10 mouse cellular contexts compared by ENCODE assay signal in genomic region chr11:54785566-54785965, GRCm38 (mm10). TPM values are rescaled to one million over a fixed set of nuclear protein-coding genes. Genes with fewer than 3 reads are reported as not detected.
DNase-seq lines count a peak whose midpoint lies in the region; ATAC-seq and TF ChIP-seq lines count a peak whose summit lies in the region.
"Had no signal": no experiment of that assay in that cellular context is flagged by ENCODE, and none has a peak within 500 bp of the region (broad histone marks: within the 10 kb centered on the region; RNA-seq: fewer than 3 reads in every experiment).

No protein-coding gene starts in this region.

- TF ChIP-seq EP300 in MEL (IDR thresholded peaks at IDR 0.05; ENCODE audit: low read depth in 1 of 2, low read length in 2 of 2) = 0 out of 4 replicates have a peak, but pooled peaks of 1 of the 2 experiments have one; percentile 20

- peak overlapping the region; percentile 79; the same call in 1 of the 2 replicates for H3K4me3 ChIP-seq in heart, embryonic 13.5 days
- H3K4me3 ChIP-seq in heart, embryonic 11.5 days (ENCODE audit: low read depth, low read length) = no peak overlapping the region
- H3K4me3 ChIP-seq in MEL (ENCODE audit: control insufficient read depth in 1 of 2, insufficient read depth in 1 of 2, low read depth in 2 of 2, low read length in 2 of 2) = no peak overlapping the region
- H3K4me3 ChIP-seq in hindbrain, embryonic 14.5 days (replicated peaks; ENCODE audit: low read length) = peak overlapping the region; percentile 84
- peak overlapping the region; percentile 99; the same call in 1 of the 2 replicates for H3K4me3 ChIP-seq in midbrain, embryonic 15.5 days

- no peak overlapping the region for H3K9ac ChIP-seq in heart, embryonic 13.5 days
- no peak overlapping the region for H3K9ac ChIP-seq in heart, embryonic 11.5 days (ENCODE audit: low read depth, low read length)
- H3K9ac ChIP-seq in MEL (ENCODE audit: control insufficient read depth, low read depth, low read length, poor library complexity, severe bottlenecking) = no peak overlapping the region
- no peak overlapping the region for H3K9ac ChIP-seq in hindbrain, embryonic 14.5 days
- no peak overlapping the region for H3K9ac ChIP-seq in midbrain, embryonic 15.5 days

- H3K27ac ChIP-seq in heart, embryonic 13.5 days (replicated peaks) = no peak overlapping the region
- no peak overlapping the region for H3K27ac ChIP-seq in heart, embryonic 11.5 days (ENCODE audit: low read depth, low read length)
- no peak overlapping the region for H3K27ac ChIP-seq in MEL (ENCODE audit: control insufficient read depth, low read depth, low read length)
- H3K27ac ChIP-seq in hindbrain, embryonic 14.5 days = no peak overlapping the region
- no peak overlapping the region for H3K27ac ChIP-seq in midbrain, embryonic 15.5 days

- H3K36me3 ChIP-seq in heart, embryonic 13.5 days = 0 out of 2 replicates have a peak, but pooled peaks cover 3% of the 10 kb centered on the region
- no peaks in the 10 kb centered on the region for H3K36me3 ChIP-seq in heart, embryonic 11.5 days (ENCODE audit: control insufficient read depth, insufficient read depth, low read length)
- H3K36me3 ChIP-seq in MEL (ENCODE audit: control insufficient read depth in 1 of 2, insufficient read depth in 2 of 2, low read length in 2 of 2) = peaks cover 0 to 14% of the 10 kb centered on the region in 2 experiments; a peak in 2 of 4 replicates
- H3K36me3 ChIP-seq in hindbrain, embryonic 14.5 days (replicated peaks; ENCODE audit: control insufficient read depth, insufficient read depth) = peaks cover 3% of the 10 kb centered on the region; the same call in 1 of the 2 replicates
- H3K36me3 ChIP-seq in midbrain, embryonic 15.5 days (replicated peaks) = no peaks in the 10 kb centered on the region

- ATAC-seq in heart, embryonic 13.5 days (ENCODE audit: extremely low read depth, insufficient number of reproducible peaks, low FRiP score, low TSS enrichment) = no peak
- ATAC-seq in heart, embryonic 11.5 days (replicated peaks; ENCODE audit: insufficient number of reproducible peaks, low FRiP score, low TSS enrichment) = no peak
- no peak for ATAC-seq in hindbrain, embryonic 14.5 days (ENCODE audit: low FRiP score)
- no peak for ATAC-seq in midbrain, embryonic 15.5 days (replicated peaks)

- peak overlapping the region; percentile 80 for H3K4me2 ChIP-seq in heart, embryonic 13.5 days
- no peak overlapping the region for H3K4me2 ChIP-seq in heart, embryonic 11.5 days
- peak overlapping the region; percentile 65 for H3K4me2 ChIP-seq in hindbrain, embryonic 14.5 days (replicated peaks)
- peak overlapping the region; percentile 83 for H3K4me2 ChIP-seq in midbrain, embryonic 15.5 days

- H3K9me3 ChIP-seq in heart, embryonic 13.5 days = no peaks in the 10 kb centered on the region
- no peaks in the 10 kb centered on the region for H3K9me3 ChIP-seq in heart, embryonic 11.5 days (replicated peaks; ENCODE audit: control insufficient read depth, low read length)
- H3K9me3 ChIP-seq in MEL (replicated peaks; ENCODE audit: insufficient read depth, low read length) = no peaks in the 10 kb centered on the region
- H3K9me3 ChIP-seq in hindbrain, embryonic 14.5 days (ENCODE audit: control insufficient read depth, low read length) = no peaks in the 10 kb centered on the region
- no peaks in the 10 kb centered on the region for H3K9me3 ChIP-seq in midbrain, embryonic 15.5 days

- no peaks in the 10 kb centered on the region for H3K27me3 ChIP-seq in heart, embryonic 13.5 days (replicated peaks)
- H3K27me3 ChIP-seq in heart, embryonic 11.5 days (ENCODE audit: control insufficient read depth, insufficient read depth, low read length) = no peaks in the 10 kb centered on the region
- no peaks in the 10 kb centered on the region for H3K27me3 ChIP-seq in MEL (ENCODE audit: control insufficient read depth in 1 of 2, insufficient read depth in 2 of 2, low read length in 2 of 2)
- H3K27me3 ChIP-seq in hindbrain, embryonic 14.5 days (ENCODE audit: control insufficient read depth, insufficient read depth, low read length) = no peaks in the 10 kb centered on the region
- H3K27me3 ChIP-seq in midbrain, embryonic 15.5 days (replicated peaks) = no peaks in the 10 kb centered on the region

- H3K4me1 ChIP-seq in heart, embryonic 13.5 days = peaks cover 24% of the 10 kb centered on the region
- H3K4me1 ChIP-seq in heart, embryonic 11.5 days (ENCODE audit: control insufficient read depth, insufficient read depth, low read length) = peaks cover 6% of the 10 kb centered on the region
- H3K4me1 ChIP-seq in MEL (ENCODE audit: control insufficient read depth in 1 of 2, insufficient read depth in 2 of 2, low read length in 2 of 2) = peaks cover 5 to 6% of the 10 kb centered on the region in 2 experiments
- peaks cover 36% of the 10 kb centered on the region for H3K4me1 ChIP-seq in hindbrain, embryonic 14.5 days (replicated peaks; ENCODE audit: control insufficient read depth, insufficient read depth, low read length)
- peaks cover 20% of the 10 kb centered on the region for H3K4me1 ChIP-seq in midbrain, embryonic 15.5 days

- H3K79me2 ChIP-seq in MEL (ENCODE audit: control insufficient read depth, insufficient read depth, low read length, poor library complexity) = peaks cover 16% of the 10 kb centered on the region

- peak; percentile 38 for TF ChIP-seq RAD21 in MEL (IDR thresholded peaks at IDR 0.05; ENCODE audit: low read depth, low read length)

- 86% methylated on average over 3 of the region's 3 CpGs for WGBS in heart, embryonic 13.5 days
- WGBS in heart, embryonic 11.5 days (ENCODE audit: insufficient replicate concordance) = 84% methylated on average over 3 of the region's 3 CpGs
- 86% methylated on average over 3 of the region's 3 CpGs for whole genome bisulfite sequencing in hindbrain, embryonic 14.5 days
- 86% methylated on average over 3 of the region's 3 CpGs for WGBS in midbrain, embryonic 15.5 days

- DNase-seq in MEL (ENCODE audit: low read depth, low spot score) = no peak
- DNase-seq in hindbrain, embryonic 14.5 days (ENCODE audit: low spot score) = no peak
- no peak for DNase-seq in cerebellum, postnatal 4 days (ENCODE audit: low spot score in 2 of 2)
- DNase-seq in thymus, postnatal 36 days = no peak
- DNase-seq in spleen, postnatal 14 days (ENCODE audit: low spot score in 2 of 2) = no peak
- DNase-seq: B cell, adult 2 months; cerebellum, postnatal 36 days had no signal

- peak in 1 of 3 experiments; percentile 42; a peak in 2 of 6 replicates for TF ChIP-seq CTCF in MEL (IDR thresholded peaks at IDR 0.05 in 2 of 3, conservative IDR thresholded peaks at IDR 0.05 in 1 of 3; ENCODE audit: control insufficient read depth in 1 of 3, insufficient read depth in 1 of 3, low read depth in 2 of 3, low read length in 3 of 3, poor library complexity in 1 of 3, severe bottlenecking in 1 of 3)

- TF ChIP-seq POLR2A in MEL (IDR thresholded peaks at IDR 0.05; ENCODE audit: control insufficient read depth in 1 of 2, insufficient read depth in 1 of 2, low read depth in 1 of 2, low read length in 2 of 2, poor library complexity in 1 of 2) = no peak

TF ChIP-seq in MEL, 35 proteins besides CTCF, POLR2A, EP300 and RAD21 (continues in another document):
- TF ChIP-seq MYC (IDR thresholded peaks at IDR 0.05; ENCODE audit: low read depth, low read length) = no peak
- TF ChIP-seq MAFK (IDR thresholded peaks at IDR 0.05; ENCODE audit: borderline replicate concordance, low read depth, low read length) = peak; percentile 9; the same call in 1 of the 2 replicates
- TF ChIP-seq TBP (IDR thresholded peaks at IDR 0.05; ENCODE audit: low read depth, low read length) = no peak
- no peak for TF ChIP-seq ELF1 (IDR thresholded peaks at IDR 0.05; ENCODE audit: low read depth, low read length)
- peak; percentile 23; the same call in 1 of the 2 replicates for TF ChIP-seq ZC3H11A (IDR thresholded peaks at IDR 0.05; ENCODE audit: low read depth, low read length)
- no peak for TF ChIP-seq ETS1 (IDR thresholded peaks at IDR 0.05; ENCODE audit: low read depth, low read length)
- no peak for TF ChIP-seq ZMIZ1 (IDR thresholded peaks at IDR 0.05; ENCODE audit: low read depth, low read length)
- 0 out of 2 replicates have a peak, but pooled peaks have one; percentile 20 for TF ChIP-seq MAZ (IDR thresholded peaks at IDR 0.05; ENCODE audit: low read depth, low read length)
- TF ChIP-seq GABPA (IDR thresholded peaks at IDR 0.05; ENCODE audit: low read depth, low read length) = no peak
- no peak for TF ChIP-seq UBTF (IDR thresholded peaks at IDR 0.05; ENCODE audit: borderline replicate concordance, insufficient read depth, low read depth, low read length)
- 0 out of 2 replicates have a peak, but pooled peaks have one; percentile 14 for TF ChIP-seq TCF12 (IDR thresholded peaks at IDR 0.05; ENCODE audit: low read depth, low read length)
- no peak for TF ChIP-seq NRF1 (IDR thresholded peaks at IDR 0.05; ENCODE audit: insufficient read depth, low read depth, low read length, poor library complexity, severe bottlenecking)
- TF ChIP-seq CHD1 (IDR thresholded peaks at IDR 0.05; ENCODE audit: low read depth, low read length) = no peak
- no peak for TF ChIP-seq BHLHE40 (IDR thresholded peaks at IDR 0.05; ENCODE audit: borderline replicate concordance, low read depth, low read length)
- no peak for TF ChIP-seq KAT2A (conservative IDR thresholded peaks at IDR 0.05; ENCODE audit: low read depth, low read length)
- TF ChIP-seq POLR2AphosphoS5 (IDR thresholded peaks at IDR 0.05; ENCODE audit: borderline replicate concordance, low read depth, low read length) = no peak
- no peak for TF ChIP-seq NELFE (IDR thresholded peaks at IDR 0.05; ENCODE audit: low read depth, low read length)
- peak; percentile 38; the same call in 1 of the 2 replicates for TF ChIP-seq SIN3A (IDR thresholded peaks at IDR 0.05; ENCODE audit: low read length)
- TF ChIP-seq MYB (IDR thresholded peaks at IDR 0.05; ENCODE audit: low read depth, low read length) = no peak
- no peak for TF ChIP-seq JUND (IDR thresholded peaks at IDR 0.05; ENCODE audit: low read depth, low read length)
- no peak for TF ChIP-seq ZKSCAN1 (IDR thresholded peaks at IDR 0.05; ENCODE audit: low read depth, low read length)
- no peak for TF ChIP-seq CHD2 (IDR thresholded peaks at IDR 0.05; ENCODE audit: low read length)
- TF ChIP-seq TAL1 (IDR thresholded peaks at IDR 0.05; ENCODE audit: low read length) = no peak
- peak; percentile 61 for TF ChIP-seq GATA1 (IDR thresholded peaks at IDR 0.05; ENCODE audit: low read depth, low read length)

RNA-seq across cellular contexts. Expression of gene Cdc42se2, which starts 1.9 kb away (rescaled TPM):
- 56.0 and 57.8 TPM in 2 replicates for polyA plus RNA-seq in heart, embryonic 13.5 days (2015; fragmentation: Nextera tagmentation; extraction: Ambion mirVana)
- polyA plus RNA-seq in heart, embryonic 11.5 days (2014; fragmentation: Nextera tagmentation; extraction: Ambion mirVana) = 65.6 and 70.3 TPM in 2 replicates
- 31.4 and 33.4 TPM in 2 replicates for total RNA-seq in MEL (2012; rRNA removed)
- 10 to 100 TPM; 30.1 to 47.4 TPM for polyA plus RNA-seq in MEL (2012; ENCODE audit: insufficient read depth in 1 of 2, insufficient read length in 2 of 2, low read depth in 1 of 2, low replicate concordance in 2 of 2, missing spikeins in 1 of 2)
- 147 and 171 TPM in 2 replicates for polyA plus RNA-seq in hindbrain, embryonic 14.5 days (2014; fragmentation: Nextera tagmentation; extraction: Ambion mirVana)
- 157 and 159 TPM in 2 replicates for polyA plus RNA-seq in midbrain, embryonic 15.5 days (2015; fragmentation: Nextera tagmentation; extraction: Ambion mirVana)

Comparison
In these comparisons a context has a peak if more than half of its experiments do, and no peak if none do; other contexts are left out.
1. H3K4me3 ChIP-seq: peak in heart, embryonic 13.5 days (single experiment), hindbrain, embryonic 14.5 days (single experiment) and midbrain, embryonic 15.5 days (single experiment); none in heart, embryonic 11.5 days (single experiment) and MEL (0 of 2).